Mouse (Mus musculus): Measurements from ENCODE around the gene Sorcs2.

Sorcs2 gene

GRCm38 (mm10) chr5:36228405-36229370, 169.3 kb downstream of the Sorcs2 start:
- DNase-seq (ENCODE audit: low read depth), result no peak

- DNase-seq (ENCODE audit: low read depth), result no peak
Observed at GRCm38 (mm10) chr5:36226296-36226695, 171.6 kb downstream of the Sorcs2 start.

GRCm38 (mm10) chr5:36225855-36226254, 172.1 kb downstream of the Sorcs2 start:
- no peak for DNase-seq (ENCODE audit: low read depth)

DNA sequence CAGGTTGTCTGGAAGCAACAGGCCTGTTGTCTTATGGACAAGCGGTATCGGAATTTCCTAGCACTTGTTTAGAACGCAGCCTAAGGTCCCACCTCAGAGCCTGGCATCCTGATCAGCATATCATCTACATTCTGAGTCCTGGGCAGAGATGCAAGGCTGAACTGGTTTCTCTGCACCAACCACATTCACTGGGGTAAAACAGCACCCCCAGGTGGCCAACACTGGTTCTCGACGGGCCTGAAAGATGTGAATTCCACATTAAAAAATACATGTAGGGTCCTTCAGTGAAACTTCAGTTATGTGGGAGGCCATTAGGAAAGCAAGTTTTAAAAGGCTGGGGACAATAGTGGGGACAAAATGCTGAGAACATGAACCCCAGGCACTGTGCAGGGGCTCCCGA, 174.2 kb downstream of the Sorcs2 start:
- DNase-seq (ENCODE audit: low read depth), result no peak

GRCm38 (mm10) chr5:36220626-36221025, 177.3 kb downstream of the Sorcs2 start:
- no peak for DNase-seq (ENCODE audit: low read depth)

DNA sequence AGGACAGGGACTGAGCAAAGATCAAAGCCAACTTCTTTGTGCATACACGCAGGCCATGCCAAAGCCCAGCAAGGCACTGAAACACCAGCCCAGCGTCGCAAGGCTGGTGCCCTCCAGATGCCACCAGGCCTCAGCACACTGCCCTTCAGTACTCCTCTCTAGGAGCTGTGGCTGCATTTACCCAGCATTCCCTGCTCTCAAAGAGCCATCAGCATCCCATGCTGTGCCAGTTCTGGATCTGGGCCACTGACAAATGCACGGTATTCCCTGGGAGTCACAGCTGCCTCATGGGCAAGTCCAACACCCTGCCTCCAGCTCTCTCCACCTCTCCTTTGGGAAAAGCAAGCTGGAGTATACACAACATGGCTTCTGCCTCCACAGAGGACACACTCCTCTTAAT, 177.8 kb downstream of the Sorcs2 start:
- no peak for DNase-seq (ENCODE audit: low read depth)

DNA sequence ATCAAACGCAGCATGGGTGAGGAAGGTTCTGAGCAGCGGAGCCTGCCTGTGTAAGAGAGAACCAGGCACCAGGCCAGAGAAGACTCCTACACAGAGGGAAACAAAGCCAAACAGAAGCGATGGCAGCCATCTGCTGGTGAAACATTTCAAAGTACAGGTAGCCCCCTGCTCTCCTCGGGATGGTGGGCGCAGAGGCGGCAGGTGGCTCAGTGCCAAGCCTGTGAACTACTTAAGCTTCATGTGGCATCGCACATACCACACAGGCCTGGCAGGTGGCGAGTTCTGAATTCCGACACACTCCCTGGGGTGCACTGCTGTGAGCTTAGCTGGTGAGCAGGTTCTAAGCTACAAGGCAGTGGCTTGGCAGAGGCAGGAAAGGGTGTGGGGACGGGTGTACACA, 184.6 kb downstream of the Sorcs2 start:
- DNase-seq (ENCODE audit: low read depth), result no peak

- DNase-seq (ENCODE audit: low read depth), result no peak
Observed at GRCm38 (mm10) chr5:36208803-36209202, 189.1 kb downstream of the Sorcs2 start.

DNA sequence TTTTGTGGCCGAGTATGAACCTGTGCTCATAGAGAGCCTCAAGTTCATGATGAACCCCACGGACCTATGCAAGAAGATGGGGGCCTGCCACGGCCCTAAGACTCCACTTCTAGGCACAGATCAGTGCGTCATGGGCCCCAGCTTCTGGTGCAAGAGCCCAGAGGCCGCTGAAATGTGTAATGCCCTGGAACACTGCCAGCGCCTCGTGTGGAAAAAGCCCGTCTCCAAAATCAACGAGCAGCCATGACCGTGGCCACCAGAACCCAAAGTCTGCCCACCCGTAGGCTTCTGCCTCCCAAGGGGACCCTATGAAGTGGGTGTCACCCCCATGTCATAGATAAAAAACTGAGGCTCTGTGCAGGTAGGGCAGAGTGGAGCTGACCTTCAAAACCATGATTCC, 192.5 kb downstream of the Sorcs2 start:
- no peak for DNase-seq (ENCODE audit: low read depth)

DNA sequence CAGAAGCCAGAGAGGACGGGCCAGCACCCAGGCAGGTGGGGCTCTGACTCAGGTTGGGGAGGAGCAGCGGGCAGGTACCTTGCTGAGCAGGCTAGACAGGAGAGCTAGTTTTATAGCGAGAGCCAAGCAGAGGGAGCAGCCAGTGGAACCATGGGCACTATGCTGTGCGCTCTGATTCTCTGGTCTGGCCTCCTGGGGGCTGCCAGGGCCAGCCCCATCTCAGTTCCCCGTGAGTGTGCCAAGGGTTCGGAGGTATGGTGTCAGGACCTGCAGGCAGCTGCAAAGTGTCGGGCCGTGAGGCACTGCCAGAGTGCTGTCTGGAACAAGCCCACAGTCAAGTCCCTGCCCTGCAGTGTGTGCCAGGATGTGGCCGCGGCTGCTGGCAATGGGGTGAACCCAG, 194.0 kb downstream of the Sorcs2 start, which contains the start of gene Psapl1:
TSS of gene Psapl1 (plus strand) at position 106 of the 400 bp plus-strand sequence.
- no peak for DNase-seq (ENCODE audit: low read depth)

GRCm38 (mm10) chr5:36203421-36203820, 194.5 kb downstream of the Sorcs2 start:
- no peak for DNase-seq (ENCODE audit: low read depth)

DNA sequence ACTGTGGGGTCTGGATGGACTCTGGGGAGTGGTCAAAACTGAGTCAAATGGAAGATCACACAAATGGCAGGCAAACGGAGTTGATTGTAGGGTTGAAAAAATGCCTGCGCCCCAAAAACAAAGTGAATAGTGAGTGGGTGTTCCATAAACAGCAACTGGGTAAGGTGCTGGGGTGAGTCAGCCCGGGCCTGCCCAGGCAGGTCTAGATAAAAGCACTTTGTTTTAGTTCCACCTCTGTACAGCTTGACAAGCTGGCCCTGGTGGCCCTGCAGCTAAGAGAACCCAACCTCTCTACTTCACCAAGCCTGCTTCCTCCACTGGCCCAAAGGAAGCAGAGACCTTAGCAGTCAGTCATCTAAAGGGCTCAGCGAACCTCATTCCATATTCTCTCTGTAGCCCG, 195.2 kb downstream of the Sorcs2 start:
- DNase-seq (ENCODE audit: low read depth), result no peak

DNA sequence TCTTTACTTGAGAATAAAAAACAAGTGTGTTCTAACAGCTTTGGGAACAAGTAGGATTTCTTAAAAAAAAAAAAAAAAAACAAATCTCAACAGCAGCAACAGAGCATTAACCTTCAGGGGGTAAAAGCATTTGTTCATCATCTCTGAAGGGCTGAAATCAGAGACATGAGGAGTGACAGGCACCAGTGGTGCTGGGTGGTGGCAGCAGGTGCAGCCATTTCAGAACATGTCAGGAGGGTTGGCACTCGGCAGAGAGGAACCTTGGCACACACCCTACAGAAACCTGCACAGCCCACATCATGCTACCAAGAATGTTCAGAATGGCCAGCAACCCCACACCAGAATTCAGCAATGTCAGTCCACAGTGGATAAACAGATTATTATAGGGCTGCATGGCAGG, 198.4 kb downstream of the Sorcs2 start:
- DNase-seq (ENCODE audit: low read depth), result no peak

DNA sequence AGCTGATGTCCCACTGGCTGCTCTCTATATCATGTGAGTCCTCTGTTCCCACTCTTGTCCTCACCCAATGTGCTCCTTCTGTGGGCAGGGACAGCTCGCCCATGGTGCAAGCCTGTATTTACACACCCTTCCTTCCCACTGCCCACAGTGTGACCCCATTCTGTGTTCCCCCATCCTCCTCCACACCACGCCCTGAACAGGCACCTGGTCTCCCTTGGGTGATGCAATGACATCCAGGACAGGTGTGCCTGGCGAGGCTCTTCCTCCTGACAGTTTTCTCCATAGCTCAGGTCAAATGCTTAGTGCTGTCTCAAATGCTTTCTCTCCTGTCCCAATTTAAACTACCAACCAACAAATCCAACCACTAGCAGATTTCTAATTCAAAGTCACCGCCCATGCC, 202.5 kb downstream of the Sorcs2 start:
- no peak for DNase-seq (ENCODE audit: low read depth)

DNA sequence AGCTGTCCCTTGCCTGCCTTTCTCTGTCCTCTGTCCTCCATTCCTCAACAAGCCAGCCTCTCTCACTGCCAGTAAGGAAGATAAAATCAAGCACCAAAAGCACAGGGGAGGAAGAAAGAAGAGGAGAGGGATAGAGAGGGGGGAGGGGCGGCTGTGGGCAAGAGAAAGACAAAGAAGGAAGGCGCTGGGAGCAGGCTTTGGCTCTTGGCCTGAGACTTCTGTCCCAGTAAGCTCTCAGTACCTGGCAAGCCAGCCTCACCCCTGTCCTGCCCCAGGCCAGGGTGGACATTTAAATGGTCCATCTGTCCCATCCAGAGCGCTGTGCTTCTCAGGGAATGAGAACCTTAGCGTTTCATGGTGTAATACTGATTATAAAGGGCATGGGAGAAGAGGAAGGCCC, 203.3 kb downstream of the Sorcs2 start:
- DNase-seq (ENCODE audit: low read depth), result no peak

DNA sequence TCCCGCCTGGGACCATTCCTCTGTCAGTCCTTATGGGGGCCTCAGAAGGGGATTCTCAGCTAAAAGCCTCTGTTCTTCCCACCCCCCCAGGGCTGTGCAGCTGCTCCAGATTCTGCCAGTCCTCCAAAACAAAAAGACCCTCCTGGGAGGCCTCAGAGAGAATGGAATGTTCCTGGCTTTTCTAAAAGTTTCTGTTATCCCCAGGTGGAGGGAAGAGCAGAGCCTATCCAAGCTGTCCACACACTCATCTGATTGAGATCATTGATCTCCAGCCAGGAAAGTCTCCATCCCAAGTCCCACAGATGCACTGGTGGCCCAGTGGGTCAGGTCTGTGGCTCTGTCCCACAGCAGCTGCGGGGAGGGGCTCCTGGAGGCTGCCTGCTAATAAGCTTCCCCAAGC, 205.3 kb downstream of the Sorcs2 start:
- DNase-seq (ENCODE audit: low read depth), result no peak

DNA sequence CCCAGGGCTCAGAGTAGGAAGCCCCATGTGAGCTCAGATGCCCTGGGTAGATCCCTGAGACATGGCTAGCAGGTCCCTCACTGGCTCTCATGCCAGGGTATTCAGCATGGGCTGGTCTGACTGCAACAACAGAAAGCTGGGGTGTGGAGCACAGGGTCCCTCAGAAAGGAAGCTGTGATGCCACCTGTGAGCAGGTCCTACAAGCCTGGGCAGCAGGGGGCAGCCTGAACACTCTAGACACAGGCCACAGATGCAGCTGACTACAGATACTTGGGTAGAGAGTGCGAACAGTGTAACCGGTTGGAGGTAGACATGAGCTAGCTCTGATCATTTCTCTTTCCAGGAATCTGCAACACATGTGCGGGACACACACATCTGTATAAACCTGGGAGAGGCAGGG, 206.1 kb downstream of the Sorcs2 start:
- DNase-seq (ENCODE audit: low read depth), result no peak

DNA sequence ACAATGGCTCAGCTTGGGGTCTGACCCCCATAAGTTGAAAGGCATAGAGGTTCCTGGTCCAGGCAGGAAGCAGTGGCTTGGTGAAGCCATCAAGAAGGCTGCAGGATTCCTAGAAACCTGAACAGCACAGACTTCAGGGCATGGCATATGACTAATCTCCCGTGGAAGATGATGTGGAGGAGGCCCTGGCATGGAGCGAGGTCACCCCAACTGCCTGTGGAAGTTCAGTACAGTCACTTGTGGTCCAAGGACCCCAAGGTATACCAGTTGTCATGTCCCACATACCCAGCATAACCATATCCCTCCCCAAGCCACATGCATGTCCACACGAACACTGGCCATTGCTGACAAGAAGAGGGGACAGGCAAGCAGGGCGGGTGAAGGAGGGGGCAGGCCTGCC, 206.7 kb downstream of the Sorcs2 start:
- no peak for DNase-seq (ENCODE audit: low read depth)

GRCm38 (mm10) chr5:36188310-36188709, 209.6 kb downstream of the Sorcs2 start:
- no peak for DNase-seq (ENCODE audit: low read depth)

- no peak for DNase-seq (ENCODE audit: low read depth)
Observed at GRCm38 (mm10) chr5:36186294-36187053, 211.5 kb downstream of the Sorcs2 start.

DNA sequence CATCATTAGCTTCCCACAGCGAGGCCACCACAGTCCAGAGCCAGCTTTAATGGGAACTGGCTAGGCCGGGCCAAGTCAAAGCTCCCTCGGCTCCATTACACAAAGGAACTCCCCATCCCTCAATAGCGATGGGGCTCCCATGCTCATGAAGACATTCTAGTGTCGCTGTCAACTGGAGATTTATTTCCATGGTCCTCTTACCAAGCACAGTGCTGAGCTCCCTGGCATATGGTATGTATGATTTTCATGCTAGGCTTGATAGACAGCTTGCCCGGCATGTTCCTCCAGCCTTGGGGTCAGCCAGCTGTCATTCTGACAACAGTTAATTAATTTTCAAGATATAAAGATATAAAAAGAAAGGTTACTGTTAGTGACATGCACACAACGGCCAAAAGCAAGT, 215.6 kb downstream of the Sorcs2 start:
- DNase-seq (ENCODE audit: low read depth), result no peak

GRCm38 (mm10) chr5:36179708-36180107, 218.2 kb downstream of the Sorcs2 start:
- DNase-seq (ENCODE audit: low read depth), result no peak

GRCm38 (mm10) chr5:36178785-36179184, 219.2 kb downstream of the Sorcs2 start:
- DNase-seq (ENCODE audit: low read depth), result no peak
